Mouse (Mus musculus) E14TG2a.4 (cell line): ENCODE data around the gene Ensa.

ENCODE experiments used
- CTCF ChIP-seq: conservative IDR thresholded peaks from 2 replicates; pipeline ENCODE4 v1.5.1; 2014; ENCODE audit warnings: low read length
- NANOG ChIP-seq: IDR thresholded peaks from 2 replicates; pipeline ENCODE4 v1.6.1; 2014; ENCODE audit warnings: borderline replicate concordance, low read length, mixed read lengths
- POU5F1 ChIP-seq: IDR thresholded peaks from 2 replicates; pipeline ENCODE4 v1.6.1; 2014; ENCODE audit warnings: low read length, borderline replicate concordance

DNA sequence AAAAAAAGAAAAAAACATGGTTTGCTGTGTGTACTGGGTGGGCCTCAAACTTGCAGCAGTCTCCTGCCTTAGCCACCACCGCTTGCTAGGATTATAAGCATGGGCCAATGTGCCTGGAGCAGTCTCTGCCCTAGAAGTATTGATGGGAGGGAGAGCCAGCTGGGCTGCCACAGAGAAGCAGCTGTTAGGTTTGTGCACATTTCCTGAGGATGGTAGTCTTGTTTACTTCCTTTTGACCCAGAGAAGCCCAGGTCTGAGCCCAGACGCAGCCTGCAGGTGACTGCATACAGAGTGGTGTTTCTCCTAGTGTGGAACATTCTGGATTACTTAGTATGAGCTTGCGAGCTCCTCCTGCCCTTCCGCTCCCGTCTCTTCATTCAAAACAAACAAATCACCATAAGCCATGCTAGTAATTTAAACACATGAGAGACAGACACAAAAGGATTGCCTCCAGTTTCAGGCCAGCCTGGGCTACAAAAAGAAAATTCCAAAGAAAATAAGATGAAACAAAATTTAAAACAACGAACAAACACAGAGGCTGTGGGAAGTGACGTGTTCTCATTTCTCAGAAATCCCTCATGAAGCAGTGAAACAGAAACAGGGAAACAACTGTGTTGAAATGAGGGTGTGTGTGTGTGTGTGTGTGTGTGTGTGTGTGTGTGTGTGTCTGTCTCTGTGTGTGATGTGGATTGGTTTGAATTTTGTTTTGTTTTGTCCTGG is 44.0 kb downstream of the Ensa start:
- TF ChIP-seq CTCF (no peak), POU5F1 (no peak), NANOG (no peak)
